Mouse (Mus musculus) hindbrain, postnatal 0 days (tissue): ENCODE data around the gene Mbd5. TPM values are rescaled to one million over a fixed set of nuclear protein-coding genes. Genes with fewer than 3 reads are reported as not detected.

Experiments
- ATAC-seq: fragments of 200-750 bp; cut with Nextera tagmentation; 2 replicates; pipeline ENCODE4 v1.8.0; 2017; ENCODE audit warnings: mild to moderate bottlenecking, moderate TSS enrichment, moderate library complexity
- DNase-seq: peaks from one replicate; pipeline ENCODE4 v3.0.0-alpha.2; 2015; ENCODE audit warnings: low spot score
- H3K27ac ChIP-seq: fragments of 300-500 bp; sonication (generic); 2 replicates; pipeline ENCODE4 v1.5.1; 2014; ENCODE audit warnings: mild to moderate bottlenecking
- H3K27me3 ChIP-seq: fragments of 300-500 bp; sonication (generic); 2 replicates; pipeline ENCODE4 v1.6.1; 2014; ENCODE audit warnings: low read length, mixed read lengths; ENCODE audit not compliant: insufficient read depth
- H3K36me3 ChIP-seq: fragments of 300-500 bp; sonication (generic); 2 replicates; pipeline ENCODE4 v1.6.1; 2014; ENCODE audit warnings: low read length, mixed read lengths; ENCODE audit not compliant: insufficient read depth
- H3K4me1 ChIP-seq: fragments of 300-500 bp; sonication (generic); 2 replicates; pipeline ENCODE4 v1.6.1; 2014; ENCODE audit warnings: antibody characterized with exemption, low read length, mixed read lengths; ENCODE audit not compliant: insufficient read depth
- H3K4me2 ChIP-seq: fragments of 300-500 bp; sonication (generic); 2 replicates; pipeline ENCODE4 v1.6.1; 2014; ENCODE audit warnings: low read depth, mild to moderate bottlenecking, low read length, moderate library complexity, mixed read lengths
- H3K4me3 ChIP-seq: fragments of 300-500 bp; sonication (generic); 2 replicates; pipeline ENCODE4 v1.5.1; 2014; ENCODE audit warnings: low read length
- H3K9ac ChIP-seq: fragments of 300-500 bp; sonication (generic); replicated peaks from 2 replicates; pipeline ENCODE4 v1.6.1; 2014; ENCODE audit warnings: mild to moderate bottlenecking, low read length, moderate library complexity, mixed read lengths
- H3K9me3 ChIP-seq: fragments of 300-500 bp; sonication (generic); 2 replicates; pipeline ENCODE4 v1.6.1; 2016; ENCODE audit warnings: low read length, mixed read lengths
- CTCF ChIP-seq: IDR thresholded peaks from 2 replicates; pipeline ENCODE4 v1.5.1; 2016; ENCODE audit warnings: antibody characterized with exemption, control low read depth, low read depth
- WGBS: fragments of 180-500 bp; shearing (Covaris S2); extraction: QIAGEN DNeasy Blood & Tissue Kit; methylation state at CpG from one replicate; pipeline ENCODE4 v1.1.7; 2014; 5-methylcytosine and 5-hydroxymethylcytosine counted together
- polyA plus RNA-seq: library from polyadenylated mRNA; unstranded; fragments of >200 nt; fragmentation: Nextera tagmentation; extraction: Ambion mirVana; gene quantifications from 2 replicates; pipeline ENCODE4 v1.2.1, GENCODE M21; 2015
- total RNA-seq: library from RNA; depleted of rRNA; stranded (reverse); fragments of >200 nt; gene quantifications from 2 replicates; pipeline ENCODE4 v1.2.3, GENCODE M21; 2014; rRNA removed

Gene Mbd5
- total and polyA plus RNA-seq, 2 experiments from 2014 or later = 19.3 to 24.0 TPM

- ATAC-seq = no peak
- H3K27ac ChIP-seq = no peak overlapping the region
- H3K27me3 ChIP-seq = no peaks in the 10 kb centered on the region
- H3K4me1 ChIP-seq = no peaks in the 10 kb centered on the region
- 54% methylated on average over 3 of the region's 3 CpGs for WGBS
- H3K4me3 ChIP-seq = no peak overlapping the region
- H3K36me3 ChIP-seq = no peaks in the 10 kb centered on the region
- H3K9ac ChIP-seq = no peak overlapping the region
- H3K9me3 ChIP-seq = no peaks in the 10 kb centered on the region
- no peak for DNase-seq
- no peak for TF ChIP-seq CTCF
- H3K4me2 ChIP-seq = no peak overlapping the region
Measured at GRCm38 (mm10) chr2:49372586-49372985, 423.3 kb downstream of the Mbd5 start.

Other genes with a start within 250 kb of the Mbd5 start
- gene Acvr2a, start 135.4 kb upstream of the Mbd5 start, total RNA-seq = 50.3 and 54.8 TPM in 2 replicates
- gene Acvr2a, start 135.4 kb upstream of the Mbd5 start, polyA plus RNA-seq = 23.7 and 24.0 TPM in 2 replicates
- 86.8 and 91.0 TPM in 2 replicates for gene Orc4, start 769 bp downstream of the Mbd5 start, total RNA-seq
- 69.7 and 71.8 TPM in 2 replicates for gene Orc4, start 769 bp downstream of the Mbd5 start, polyA plus RNA-seq